Mouse (Mus musculus) CH12.LX (cell line): Measurements from ENCODE around the gene Fam50a. TPM values are rescaled to one million over a fixed set of nuclear protein-coding genes. Genes with fewer than 3 reads are reported as not detected.

Experiments used
- DNase-seq: peaks from one replicate; pipeline ENCODE4 v3.0.0-alpha.2; 2013; ENCODE audit errors: extremely low read depth
- H3K27ac ChIP-seq: 2 replicates; pipeline ENCODE4 v1.5.1; 2012; ENCODE audit warnings: low read depth, mild to moderate bottlenecking, control low read depth, moderate library complexity; ENCODE audit not compliant: insufficient read depth
- H3K27me3 ChIP-seq: replicated peaks from 2 replicates; pipeline ENCODE3; 2012; ENCODE audit warnings: inconsistent platforms
- H3K36me3 ChIP-seq, 2 experiments: replicated peaks in 1 of 2; 2 replicates each; pipeline versions ENCODE3 to v1.6.1; 2012; ENCODE audit warnings: inconsistent platforms in 1 of 2, low read length in 1 of 2, mild to moderate bottlenecking in 1 of 2, mixed read lengths in 1 of 2, moderate library complexity in 1 of 2; ENCODE audit not compliant: control insufficient read depth in 1 of 2, insufficient read depth in 1 of 2
- H3K4me1 ChIP-seq, 2 experiments: 2 replicates each; pipeline ENCODE4 v1.6.1; 2012; ENCODE audit warnings: inconsistent platforms in 1 of 2, moderate library complexity in 1 of 2; ENCODE audit not compliant: insufficient read depth in 2 of 2, control insufficient read depth in 1 of 2
- H3K4me2 ChIP-seq: 2 replicates; pipeline ENCODE4 v1.6.1; 2012; ENCODE audit warnings: low read depth, mild to moderate bottlenecking, control low read depth; ENCODE audit not compliant: poor library complexity, insufficient read depth, severe bottlenecking
- H3K4me3 ChIP-seq, 3 experiments: fragments of 150-350 bp in 1 of 3; sonication (generic) in 1 of 3; replicated peaks in 1 of 3; 2 replicates each; pipeline versions ENCODE3 to v1.5.1; 2011 to 2012; ENCODE audit warnings: low read depth in 2 of 3, low read length in 2 of 3, mild to moderate bottlenecking in 2 of 3, moderate library complexity in 2 of 3, control low read depth in 1 of 3, improper control_type of control experiment in 1 of 3, inconsistent platforms in 1 of 3, mixed read lengths in 1 of 3; ENCODE audit not compliant: poor library complexity in 1 of 3
- H3K79me2 ChIP-seq: replicated peaks from 2 replicates; pipeline ENCODE4 v1.6.1; 2012; ENCODE audit warnings: mild to moderate bottlenecking, moderate library complexity; ENCODE audit not compliant: control insufficient read depth, poor library complexity, insufficient read depth, severe bottlenecking; ENCODE audit errors: extremely low read depth
- H3K9ac ChIP-seq: 2 replicates; pipeline ENCODE4 v1.6.1; 2012; ENCODE audit warnings: low read depth, mild to moderate bottlenecking, control low read depth, moderate library complexity; ENCODE audit not compliant: insufficient read depth
- H3K9me3 ChIP-seq: replicated peaks from 2 replicates; pipeline ENCODE3; 2012; ENCODE audit warnings: low read length, inconsistent platforms, mixed read lengths
- CHD2 ChIP-seq: IDR thresholded peaks from 2 replicates; pipeline ENCODE4 v1.6.1; 2011; ENCODE audit warnings: low read length, improper control_type of control experiment
- CTCF ChIP-seq, 2 experiments: IDR thresholded peaks in 1 of 2; conservative IDR thresholded peaks in 1 of 2; 2 replicates each; pipeline ENCODE4 v1.5.1; 2011 to 2012; ENCODE audit warnings: low read depth in 2 of 2, low read length in 2 of 2, improper control_type of control experiment in 1 of 2, inconsistent platforms in 1 of 2, mild to moderate bottlenecking in 1 of 2, moderate library complexity in 1 of 2
- E2F4 ChIP-seq: IDR thresholded peaks from 2 replicates; pipeline ENCODE4 v1.6.1; 2011; ENCODE audit warnings: low read depth, low read length, improper control_type of control experiment; ENCODE audit not compliant: insufficient replicate concordance
- ELF1 ChIP-seq: IDR thresholded peaks from 2 replicates; pipeline ENCODE4 v1.6.1; 2014; ENCODE audit warnings: low read depth, mild to moderate bottlenecking, inconsistent platforms, low read length, improper control_type of control experiment
- EP300 ChIP-seq: IDR thresholded peaks from 2 replicates; pipeline ENCODE4 v1.6.1; 2011; ENCODE audit warnings: low read length, improper control_type of control experiment
- ETS1 ChIP-seq: conservative IDR thresholded peaks from 2 replicates; pipeline ENCODE4 v1.6.1; 2012; ENCODE audit warnings: low read depth, mild to moderate bottlenecking, inconsistent platforms, low read length, improper control_type of control experiment, moderate library complexity
- HCFC1 ChIP-seq: IDR thresholded peaks from 2 replicates; pipeline ENCODE4 v1.6.1; 2012; ENCODE audit warnings: low read depth, mild to moderate bottlenecking, inconsistent platforms, low read length, improper control_type of control experiment
- JUN ChIP-seq: IDR thresholded peaks from 2 replicates; pipeline ENCODE4 v1.6.1; 2011; ENCODE audit warnings: low read depth, mild to moderate bottlenecking, low read length, improper control_type of control experiment, moderate library complexity; ENCODE audit not compliant: insufficient read depth
- JUND ChIP-seq: conservative IDR thresholded peaks from 2 replicates; pipeline ENCODE4 v1.6.1; 2011; ENCODE audit warnings: low read depth, low read length, improper control_type of control experiment
- KAT2A ChIP-seq: IDR thresholded peaks from 2 replicates; pipeline ENCODE4 v1.6.1; 2012; ENCODE audit warnings: low read length, improper control_type of control experiment, inconsistent platforms; ENCODE audit not compliant: insufficient replicate concordance
- MAFK ChIP-seq: IDR thresholded peaks from 2 replicates; pipeline ENCODE4 v1.6.1; 2011; ENCODE audit warnings: low read length, improper control_type of control experiment; ENCODE audit not compliant: insufficient replicate concordance
- MAZ ChIP-seq: IDR thresholded peaks from 2 replicates; pipeline ENCODE4 v1.6.1; 2012; ENCODE audit warnings: low read depth, mild to moderate bottlenecking, inconsistent platforms, low read length, improper control_type of control experiment, moderate library complexity
- MEF2A ChIP-seq: IDR thresholded peaks from 2 replicates; pipeline ENCODE4 v1.6.1; 2014; ENCODE audit warnings: low read depth, mild to moderate bottlenecking, inconsistent platforms, low read length, improper control_type of control experiment, borderline replicate concordance
- MYC ChIP-seq: IDR thresholded peaks from 2 replicates; pipeline ENCODE4 v1.6.1; 2011; ENCODE audit warnings: low read depth, mild to moderate bottlenecking, improper control_type of control experiment, low read length
- NELFE ChIP-seq: IDR thresholded peaks from 2 replicates; pipeline ENCODE4 v1.6.1; 2011; ENCODE audit warnings: low read depth, low read length, improper control_type of control experiment
- NRF1 ChIP-seq: IDR thresholded peaks from 2 replicates; pipeline ENCODE4 v1.6.1; 2014; ENCODE audit warnings: low read depth, mild to moderate bottlenecking, inconsistent platforms, low read length, improper control_type of control experiment, moderate library complexity
- POLR2A ChIP-seq: IDR thresholded peaks from 2 replicates; pipeline ENCODE4 v1.6.1; 2011; ENCODE audit warnings: low read depth, mild to moderate bottlenecking, improper control_type of control experiment, low read length
- POLR2AphosphoS2 ChIP-seq: IDR thresholded peaks from 2 replicates; pipeline ENCODE4 v1.6.1; 2011; ENCODE audit warnings: low read depth, low read length, improper control_type of control experiment
- RAD21 ChIP-seq: IDR thresholded peaks from 2 replicates; pipeline ENCODE4 v1.6.1; 2011; ENCODE audit warnings: low read depth, mild to moderate bottlenecking, low read length, improper control_type of control experiment, moderate library complexity
- RCOR1 ChIP-seq: conservative IDR thresholded peaks from 2 replicates; pipeline ENCODE4 v1.6.1; 2012; ENCODE audit warnings: low read depth, mild to moderate bottlenecking, inconsistent platforms, low read length, improper control_type of control experiment
- SIN3A ChIP-seq: IDR thresholded peaks from 2 replicates; pipeline ENCODE4 v1.6.1; 2012; ENCODE audit warnings: low read length, improper control_type of control experiment, inconsistent platforms
- SMC3 ChIP-seq: IDR thresholded peaks from 2 replicates; pipeline ENCODE4 v1.6.1; 2011; ENCODE audit warnings: low read depth, low read length, improper control_type of control experiment
- TCF12 ChIP-seq: IDR thresholded peaks from 2 replicates; pipeline ENCODE4 v1.6.1; 2014; ENCODE audit warnings: low read depth, mild to moderate bottlenecking, inconsistent platforms, low read length, improper control_type of control experiment
- UBTF ChIP-seq: IDR thresholded peaks from 2 replicates; pipeline ENCODE4 v1.6.1; 2012; ENCODE audit warnings: low read depth, mild to moderate bottlenecking, inconsistent platforms, low read length, improper control_type of control experiment, moderate library complexity
- USF2 ChIP-seq: conservative IDR thresholded peaks from 2 replicates; pipeline ENCODE4 v1.6.1; 2011; ENCODE audit warnings: low read depth, low read length, improper control_type of control experiment
- ZC3H11A ChIP-seq: IDR thresholded peaks from 2 replicates; pipeline ENCODE4 v1.6.1; 2012; ENCODE audit warnings: low read depth, mild to moderate bottlenecking, inconsistent platforms, low read length, improper control_type of control experiment
- ZMIZ1 ChIP-seq: IDR thresholded peaks from 2 replicates; pipeline ENCODE4 v1.6.1; 2012; ENCODE audit warnings: low read depth, mild to moderate bottlenecking, inconsistent platforms, low read length, improper control_type of control experiment
- dilution Hi-C: fragments of 300-500 bp; cut with MboI; formaldehyde crosslinking; loops from 2 replicates; pipeline ENCODE4 v1.14.3; 2020; ENCODE audit warnings: low sequenced_read_pairs; ENCODE audit not compliant: extremely low pct_unique_long_range_greater_than_20kb, extremely low pct_ligation_motif_present
- in situ Hi-C: fragments of 300-500 bp; cut with MboI; formaldehyde crosslinking; loops from 3 replicates; pipeline ENCODE4 v1.14.3; 2019; ENCODE audit warnings: low sequenced_read_pairs, low pct_ligation_motif_present, low pct_unique_long_range_greater_than_20kb, mixed read lengths
- polyA plus RNA-seq: library from polyadenylated mRNA; unstranded; fragments of >175 nt; gene quantifications from 2 replicates; pipeline ENCODE4 v1.2.1, GENCODE M21; 2012; ENCODE audit warnings: low read depth; ENCODE audit not compliant: insufficient read length
- total RNA-seq, 2 experiments: library from RNA; depleted of rRNA; stranded (reverse); fragments of 300-350 nt in 1 of 2; fragments of >200 nt in 1 of 2; gene quantifications; 2 replicates each; pipeline ENCODE4 v1.2.3; 2012 to 2014

The Fam50a gene
- total and polyA plus RNA-seq, 3 experiments, result 8.3 to 47.0 (median 30.4) TPM

DNA sequence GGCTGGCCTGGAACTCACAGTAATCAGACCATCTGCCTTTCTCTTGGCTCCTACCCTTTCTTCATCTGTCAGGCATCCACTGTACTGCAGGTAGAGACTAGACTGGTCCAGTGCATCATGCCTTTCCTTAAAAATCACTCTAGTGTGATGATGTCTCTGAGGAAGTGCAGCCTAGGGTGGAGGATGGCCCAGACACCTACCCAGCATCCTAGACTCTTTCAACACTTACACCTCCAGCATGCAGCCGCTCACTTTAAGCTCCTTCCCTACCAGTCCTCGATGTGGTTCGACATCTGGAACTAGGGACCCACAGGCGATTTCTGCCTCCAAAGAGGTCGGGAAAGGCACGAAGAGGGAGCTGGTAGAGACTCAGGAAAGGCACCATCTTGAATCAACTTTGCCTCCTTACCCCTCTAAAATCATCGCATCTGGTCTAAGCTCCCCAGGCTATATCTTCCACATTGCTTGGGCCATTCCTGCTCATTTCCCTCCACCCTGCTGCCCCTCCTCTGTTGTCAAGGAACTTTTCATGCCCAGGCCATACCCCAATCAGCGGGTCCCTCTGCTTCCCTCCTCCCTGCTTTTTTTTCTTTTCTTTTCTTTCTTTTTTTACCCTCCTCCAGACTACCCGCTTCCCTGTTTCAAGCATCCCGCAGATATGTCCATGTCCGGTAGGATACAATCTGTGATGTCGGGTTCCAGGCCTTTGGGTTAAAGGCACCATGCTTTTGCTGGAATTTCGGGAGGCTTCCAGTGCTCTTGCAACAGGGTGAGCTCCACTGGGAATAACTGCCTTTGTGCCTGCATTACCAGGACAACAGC, 40.0 kb downstream of the Fam50a start:
- no peak for DNase-seq
- Histone ChIP-seq H3K27me3 (no peaks in the 10 kb centered on the region), H3K79me2 (0 out of 2 replicates have a peak, but pooled peaks cover 4% of the 10 kb centered on the region), H3K4me2 (peak overlapping the region; percentile 44), H3K9me3 (no peaks in the 10 kb centered on the region), H3K36me3 (no peaks in the 10 kb centered on the region), H3K4me3 (peak overlapping the region; percentile 61 to 88 (median 68)), H3K27ac (0 out of 2 replicates have a peak overlapping the region, but pooled peaks have one; percentile 27), H3K4me1 (no peaks in the 10 kb centered on the region), H3K9ac (peak overlapping the region; percentile 79)
- no peak for TF ChIP-seq MEF2A
- TF ChIP-seq EP300, result no peak
- TF ChIP-seq RCOR1, result no peak
- TF ChIP-seq MYC, result no peak
- no peak for TF ChIP-seq SMC3
- TF ChIP-seq ETS1, result no peak
- no peak for TF ChIP-seq HCFC1
- no peak for TF ChIP-seq CTCF (conservative IDR thresholded peaks at IDR 0.05 in 1 of 2, IDR thresholded peaks at IDR 0.05 in 1 of 2; ENCODE audit: low read depth in 2 of 2, low read length in 2 of 2)
- TF ChIP-seq E2F4, result no peak
- TF ChIP-seq POLR2A, result no peak
- TF ChIP-seq SIN3A, result no peak
- TF ChIP-seq UBTF, result no peak
- no peak for TF ChIP-seq JUND
- TF ChIP-seq USF2, result no peak
- no peak for TF ChIP-seq ZC3H11A
- TF ChIP-seq CHD2, result no peak
- TF ChIP-seq POLR2AphosphoS2, result no peak
- TF ChIP-seq RAD21, result no peak
- dilution Hi-C loops (no loop called here), in situ Hi-C loops (no loop called here)

DNA sequence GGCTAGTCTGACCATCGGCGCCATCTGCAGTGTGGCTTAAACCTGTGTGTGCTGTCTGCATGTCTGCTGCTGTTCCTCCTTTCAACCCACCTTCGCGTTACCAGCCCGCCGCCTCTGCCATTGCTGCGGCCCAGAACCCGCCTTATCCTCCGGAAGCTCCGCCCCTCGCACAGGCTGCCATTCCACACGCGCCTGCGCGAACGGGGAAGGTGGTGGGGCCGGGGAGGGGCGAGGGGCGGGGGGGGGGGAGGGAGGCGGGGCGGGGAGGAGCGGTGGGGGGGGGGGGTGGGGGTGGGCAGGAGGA, 40.6 kb downstream of the Fam50a start, which contains the start of gene Lage3:
Lage3 (minus strand) TSS at position 152 of the 304 bp plus-strand sequence.
- dilution Hi-C loops, result no loop called here
- Histone ChIP-seq H3K4me1 (no peaks in the 10 kb centered on the region), H3K79me2 (0 out of 2 replicates have a peak, but pooled peaks cover 4% of the 10 kb centered on the region), H3K27me3 (no peaks in the 10 kb centered on the region), H3K4me2 (peak within 1 kb of the TSS; percentile 44), H3K36me3 (no peaks in the 10 kb centered on the region), H3K27ac (0 out of 2 replicates have a peak within 1 kb of the TSS, but pooled peaks have one; percentile 27), H3K4me3 (peak within 1 kb of the TSS; percentile 61 to 88 (median 68)), H3K9me3 (no peaks in the 10 kb centered on the region), H3K9ac (peak within 1 kb of the TSS; percentile 79)
- TF ChIP-seq JUN (no peak), NELFE (peak; percentile 71), NRF1 (peak; percentile 77), KAT2A (0 out of 2 replicates have a peak, but pooled peaks have one; percentile 17), MAZ (peak; percentile 56; the same call in 1 of the 2 replicates), POLR2A (peak; percentile 71), EP300 (no peak), SIN3A (0 out of 2 replicates have a peak, but pooled peaks have one; percentile 34), ZMIZ1 (0 out of 2 replicates have a peak, but pooled peaks have one; percentile 44), TCF12 (peak; percentile 62), UBTF (no peak), MAFK (no peak), ELF1 (peak; percentile 41; the same call in 1 of the 2 replicates), HCFC1 (peak; percentile 51)
- DNase-seq, result peak; percentile 75
- in situ Hi-C loops, result no loop called here
